Mouse (Mus musculus) 416B (cell line): ENCODE results near the gene Nfatc3.

ENCODE experiments used
- DNase-seq: peaks from one replicate; pipeline ENCODE4 v3.0.0; 2011; ENCODE audit warnings: low read depth

The Nfatc3 gene

DNA sequence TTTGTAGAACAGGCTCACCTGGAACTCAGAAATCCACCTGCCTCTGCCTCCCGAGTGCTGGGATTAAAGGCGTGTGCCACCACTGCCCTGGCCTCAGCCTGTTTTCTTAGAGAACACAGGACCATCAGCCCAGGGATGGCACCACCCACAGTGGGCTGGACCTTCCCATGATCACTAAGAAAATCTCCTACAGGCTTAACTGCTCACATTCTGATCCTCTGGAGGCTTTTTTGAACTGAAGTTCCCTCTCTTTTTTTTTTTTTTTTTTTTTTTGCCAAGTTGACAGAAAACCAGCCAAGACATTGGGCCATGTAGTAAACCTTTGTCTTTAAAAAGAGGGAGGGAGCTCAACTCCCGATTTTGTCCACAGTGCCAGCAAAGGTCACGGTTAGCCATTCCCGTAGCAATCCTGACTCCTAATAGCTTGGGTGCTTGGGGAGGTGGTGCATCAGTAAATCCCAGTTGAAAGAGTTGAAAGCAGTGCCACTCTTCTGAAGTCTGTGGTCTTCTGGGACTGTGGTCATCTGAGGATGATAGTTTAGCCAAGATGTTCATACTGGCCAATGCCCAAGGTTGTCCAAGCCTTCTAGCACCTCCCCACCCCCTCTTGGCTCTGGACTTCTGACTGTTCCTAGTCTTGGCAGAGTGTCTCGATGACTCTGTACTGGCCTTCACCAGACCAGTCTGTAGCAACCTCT lies 89.4 kb downstream of the Nfatc3 start:
- DNase-seq: no peak

DNA sequence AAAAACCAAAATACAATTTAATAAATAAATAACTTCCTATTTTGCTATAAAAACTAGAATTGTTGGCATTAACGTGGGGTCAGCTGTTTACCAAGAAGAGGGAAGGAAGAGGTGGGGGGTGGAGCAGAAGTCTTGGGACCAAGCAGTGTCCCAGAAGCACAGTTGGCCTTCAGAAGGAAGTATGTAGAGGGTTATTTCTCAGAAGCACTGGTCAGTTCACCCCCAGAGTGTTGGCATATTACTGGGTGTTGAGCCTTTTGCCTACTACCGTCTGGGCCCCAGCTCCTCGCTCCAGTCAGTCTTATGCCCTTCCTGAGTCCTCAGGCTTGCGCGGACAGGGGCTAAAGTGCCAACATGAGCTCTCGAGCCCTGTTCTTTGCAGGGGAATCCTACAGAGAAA lies 90.4 kb downstream of the Nfatc3 start:
- peak; percentile 29 for DNase-seq

DNA sequence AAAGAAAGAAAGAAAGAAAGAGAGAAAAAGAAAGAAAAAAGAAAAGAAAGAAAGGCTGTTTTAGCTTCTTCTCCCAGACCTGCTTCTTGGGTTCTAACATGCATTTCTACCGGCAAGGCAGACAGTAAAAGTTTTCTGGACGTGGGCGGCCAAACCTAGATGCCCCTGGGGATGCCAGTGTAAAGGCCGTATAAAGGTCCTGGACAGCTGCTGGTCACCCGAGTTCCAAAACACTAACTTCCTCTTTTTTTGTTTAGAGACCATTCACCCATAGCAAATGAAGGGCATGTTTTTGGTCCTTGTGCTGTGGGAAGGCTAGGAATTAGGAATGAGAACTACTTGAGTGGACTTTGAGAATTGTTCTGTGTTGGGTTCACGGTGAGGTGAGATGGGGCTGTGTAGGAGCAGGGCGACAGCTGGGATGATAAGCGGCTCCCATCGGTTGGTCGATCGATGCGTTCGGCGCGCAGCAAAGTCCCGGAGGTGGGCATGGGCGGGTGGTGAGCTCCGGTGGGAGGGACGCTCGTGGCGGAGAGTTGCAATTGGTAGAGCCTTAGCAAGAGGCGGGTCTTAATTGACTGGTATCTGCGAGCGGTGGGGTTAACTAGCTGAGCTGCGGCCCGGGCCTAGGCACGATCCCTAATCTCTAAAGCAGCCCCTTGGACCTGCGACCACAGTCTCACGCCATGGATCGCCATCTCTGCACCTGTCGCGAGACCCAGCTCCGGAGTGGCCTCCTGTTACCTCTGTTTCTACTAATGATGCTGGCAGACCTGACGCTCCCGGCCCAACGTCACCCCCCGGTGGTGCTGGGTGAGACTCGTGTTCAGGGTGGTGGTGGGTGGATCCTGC lies 91.4 kb downstream of the Nfatc3 start, which contains the start of gene Pla2g15:
TSS of gene Pla2g15 (plus strand) at position 599 of the 852 bp plus-strand sequence.
- DNase-seq: peak; percentile 97

DNA sequence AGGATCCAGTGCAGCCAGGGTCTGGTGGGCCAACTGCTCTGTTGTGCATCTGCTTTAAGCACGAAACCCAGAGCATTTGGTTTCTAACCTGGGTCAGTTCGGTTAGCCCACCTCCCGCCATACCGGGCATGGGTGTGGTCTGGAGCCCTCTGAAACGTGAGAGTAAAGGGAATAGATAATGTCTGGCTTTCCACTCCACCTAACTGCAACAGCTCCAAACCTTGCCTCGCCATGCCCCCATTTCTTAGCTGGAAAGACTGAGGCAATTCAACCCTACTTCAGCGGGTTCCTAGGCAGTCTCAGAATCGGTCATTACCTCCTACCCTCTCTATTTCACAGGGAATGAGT lies 92.0 kb downstream of the Nfatc3 start:
- DNase-seq: no peak

DNA sequence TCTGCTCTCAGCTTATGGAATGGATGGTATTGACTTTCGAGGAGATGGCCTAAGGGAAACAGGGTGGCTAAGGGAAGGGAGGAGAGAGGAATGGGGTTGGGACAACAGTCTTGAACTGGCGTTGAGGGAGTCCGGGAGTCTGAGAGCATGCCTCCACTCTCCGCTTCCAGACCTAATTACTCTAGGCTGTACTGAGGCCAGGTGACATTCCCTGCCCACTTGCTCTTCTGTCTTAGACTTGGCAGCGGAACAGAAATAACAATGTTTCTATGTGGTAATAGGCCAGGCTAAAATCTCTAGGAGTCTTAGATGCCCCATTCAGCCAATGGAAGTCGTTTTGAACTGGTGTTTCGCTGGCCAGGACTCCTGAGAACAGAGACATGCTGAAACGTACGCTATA lies 92.4 kb downstream of the Nfatc3 start:
- DNase-seq: peak; percentile 29

DNA sequence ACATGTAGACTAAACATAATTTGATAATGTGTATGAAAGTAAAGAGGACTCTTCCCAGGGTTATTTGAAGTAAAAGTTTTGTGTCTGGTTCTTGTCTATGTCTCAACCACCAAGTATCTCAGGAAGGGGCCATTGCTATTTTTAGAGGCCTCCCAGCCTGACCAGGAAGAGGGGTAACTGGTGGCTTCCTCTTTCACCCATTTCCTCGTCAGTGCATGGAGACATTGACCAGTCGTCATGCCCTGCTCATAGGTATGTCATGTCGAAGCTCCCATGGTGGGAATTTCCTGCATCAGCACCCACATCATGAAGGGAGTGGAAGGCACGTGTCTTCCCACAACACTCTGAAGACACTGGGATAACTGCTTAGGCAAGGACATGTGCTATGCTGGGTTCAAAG lies 94.2 kb downstream of the Nfatc3 start:
- peak; percentile 72 for DNase-seq

DNA sequence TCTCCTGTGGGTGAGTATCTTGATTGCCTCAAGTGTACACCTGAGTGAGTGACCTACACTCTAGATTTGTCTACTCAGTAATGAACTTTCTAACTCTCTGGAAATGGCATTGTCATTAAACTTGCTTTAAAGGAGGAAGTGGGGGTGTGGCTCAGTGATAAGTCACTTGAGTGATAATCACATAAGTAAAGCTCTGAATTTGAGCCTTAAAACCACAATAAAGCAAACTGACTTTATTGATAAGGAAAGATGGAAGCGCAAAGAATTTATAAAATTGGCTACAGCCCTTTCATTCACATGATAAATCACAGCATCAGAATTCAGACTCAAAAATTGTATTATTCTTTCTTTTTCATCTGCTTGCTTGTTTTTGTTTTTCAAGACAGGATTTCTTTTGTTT lies 98.8 kb downstream of the Nfatc3 start:
- peak; percentile 23 for DNase-seq

DNA sequence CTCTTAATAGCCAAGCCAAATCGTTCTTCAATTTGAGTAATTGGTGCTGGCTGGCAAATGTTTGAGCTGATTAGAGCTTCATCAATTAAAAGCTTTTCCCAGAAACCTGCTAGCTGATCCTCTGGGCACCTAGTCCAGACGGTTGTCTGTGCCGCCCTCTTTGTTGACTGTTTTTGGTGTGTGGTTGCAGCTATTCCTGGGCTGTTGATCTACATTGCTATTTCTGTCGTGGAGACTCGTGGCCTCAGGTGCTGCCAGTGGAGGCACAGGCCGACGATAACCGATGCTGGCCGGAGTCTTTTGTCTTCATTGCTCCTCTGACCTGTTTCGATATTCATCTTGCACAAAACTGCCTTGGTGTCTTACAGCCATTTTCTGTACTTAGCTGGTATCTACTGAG lies 99.7 kb downstream of the Nfatc3 start:
- no peak for DNase-seq

DNA sequence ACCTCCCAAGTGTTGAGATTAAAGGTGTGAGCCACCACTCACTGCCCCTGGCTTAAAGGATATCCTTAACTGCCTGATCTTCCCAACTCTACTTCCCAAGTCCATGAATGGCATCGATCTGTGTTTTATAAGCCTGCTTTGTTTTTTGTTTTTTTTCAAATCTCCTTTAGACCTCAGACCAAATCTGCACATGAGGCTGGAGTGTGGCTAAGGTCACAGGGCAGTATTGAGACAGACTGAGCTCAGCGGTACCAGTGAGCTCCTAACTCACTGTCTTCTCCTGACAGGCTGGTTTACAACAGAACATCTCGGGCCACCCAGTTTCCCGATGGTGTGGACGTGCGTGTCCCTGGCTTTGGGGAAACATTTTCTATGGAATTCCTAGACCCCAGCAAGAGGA lies 101.2 kb downstream of the Nfatc3 start:
- no peak for DNase-seq

DNA sequence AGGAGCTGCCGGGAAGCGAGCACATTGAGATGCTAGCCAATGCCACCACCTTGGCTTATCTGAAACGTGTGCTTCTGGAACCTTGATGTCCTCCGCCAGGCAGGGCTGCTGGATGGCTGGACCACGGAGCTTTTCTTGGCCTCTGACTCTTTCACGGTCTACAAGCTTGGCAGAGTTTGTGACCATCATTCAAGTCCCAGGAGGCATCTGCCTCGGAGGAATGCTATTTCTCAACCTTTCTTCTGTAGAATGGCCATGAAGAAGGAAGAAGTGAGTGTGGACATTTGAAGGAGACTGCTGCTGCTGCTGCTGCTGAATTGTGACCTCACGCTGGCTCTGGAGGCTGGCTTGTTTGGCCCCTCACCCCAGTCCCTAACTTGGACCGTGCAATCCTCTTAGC lies 104.6 kb downstream of the Nfatc3 start:
- DNase-seq: no peak

DNA sequence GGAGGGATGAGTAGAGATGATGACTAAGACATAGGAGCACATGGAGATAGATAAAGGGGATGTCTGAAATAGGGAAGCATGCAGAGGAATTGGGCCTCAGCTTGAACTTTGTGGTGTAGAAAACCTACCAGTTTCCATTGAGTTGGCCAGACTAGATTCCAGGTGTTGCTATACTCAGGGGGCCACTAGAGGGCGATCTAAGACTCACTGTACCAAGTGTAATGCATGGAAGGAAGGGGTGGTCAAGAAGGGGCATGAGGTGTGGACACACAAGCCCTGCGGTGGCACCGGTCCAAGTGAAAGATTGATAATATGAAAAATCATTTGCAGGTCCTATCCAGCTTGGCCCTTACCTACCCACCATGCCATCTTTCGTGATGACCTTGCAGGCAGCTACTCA lies 106.8 kb downstream of the Nfatc3 start:
- peak; percentile 82 for DNase-seq

DNA sequence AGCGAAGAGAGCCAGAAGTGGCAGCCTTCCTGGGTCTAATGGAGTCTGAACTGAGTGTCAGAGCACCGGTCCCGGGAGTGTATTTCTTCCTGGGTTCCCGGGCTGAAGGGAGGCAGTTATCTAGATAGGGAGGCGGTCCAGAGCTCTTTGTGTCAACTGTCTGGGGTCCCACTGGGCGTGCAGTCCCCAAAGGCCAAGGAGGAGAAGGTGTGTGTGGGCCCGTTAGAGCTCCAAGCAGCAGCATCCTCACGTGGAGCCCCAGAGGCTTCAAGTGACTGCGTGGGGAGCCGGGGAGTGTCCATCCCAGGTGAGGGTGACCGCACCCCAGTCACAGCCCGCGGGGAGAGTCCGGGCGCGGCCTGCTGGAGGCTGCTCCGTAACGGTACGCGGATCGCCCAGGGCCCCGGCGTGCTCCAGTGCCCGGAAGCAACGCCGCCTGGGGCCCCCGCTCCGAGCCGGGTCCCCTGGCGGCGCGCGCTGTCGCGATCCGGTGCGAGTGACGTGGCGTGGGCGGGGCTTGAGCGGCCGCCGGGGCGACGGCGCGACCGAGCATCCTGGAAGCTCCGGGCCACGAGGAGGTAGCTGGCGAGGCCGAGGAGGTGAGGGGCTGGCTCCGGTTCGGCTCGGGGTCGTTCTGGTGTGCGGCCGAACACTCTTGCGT lies 109.8 kb downstream of the Nfatc3 start, which contains the start of gene Slc7a6:
TSS of gene Slc7a6 (plus strand) at position 502 of the 661 bp plus-strand sequence.
- peak; percentile 76 for DNase-seq

DNA sequence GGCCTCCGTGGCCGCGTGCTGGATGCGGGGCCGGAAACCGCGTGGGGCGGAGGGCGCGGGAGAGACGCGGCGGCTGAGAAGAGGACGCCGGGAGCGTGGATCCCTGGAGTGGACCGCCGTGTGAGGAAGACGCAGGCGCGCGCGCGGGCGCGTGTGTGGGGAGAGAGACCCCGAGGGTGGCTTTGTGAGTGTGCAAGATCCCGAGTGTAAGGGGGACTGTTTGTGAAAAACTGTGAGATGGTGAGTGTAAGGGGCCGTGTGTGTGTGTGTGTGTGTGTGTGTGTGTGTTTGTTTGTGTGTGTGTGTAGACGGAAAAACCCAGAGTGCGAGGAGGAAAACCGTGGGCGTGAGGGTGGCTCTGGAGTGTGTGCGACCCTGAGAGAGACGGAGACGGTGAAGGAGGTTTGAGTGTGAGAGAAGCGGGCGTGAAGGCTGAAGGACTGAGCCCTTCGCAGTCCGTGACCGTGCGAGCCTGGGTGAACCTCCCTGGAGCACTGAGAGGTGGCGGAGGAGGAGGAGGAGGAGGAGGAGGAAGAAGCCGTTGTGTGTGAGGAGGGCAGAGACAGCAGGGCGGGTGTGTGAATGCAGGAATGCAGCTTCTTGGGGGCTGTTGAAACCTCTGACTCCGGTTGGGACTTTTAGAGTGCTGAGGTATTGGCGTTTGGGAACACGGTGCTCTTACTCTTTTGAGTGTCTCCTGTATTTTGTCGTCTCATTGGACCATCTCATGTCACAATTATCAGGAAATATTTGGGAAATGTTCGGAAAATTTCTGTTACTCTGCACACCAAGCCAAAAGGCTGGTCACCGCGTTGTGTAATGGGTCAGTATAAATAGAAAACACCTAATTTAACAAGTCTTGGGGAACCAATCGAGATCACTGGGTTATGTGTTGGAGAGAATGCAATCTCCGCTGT lies 110.6 kb downstream of the Nfatc3 start:
- DNase-seq: peak; percentile 68

DNA sequence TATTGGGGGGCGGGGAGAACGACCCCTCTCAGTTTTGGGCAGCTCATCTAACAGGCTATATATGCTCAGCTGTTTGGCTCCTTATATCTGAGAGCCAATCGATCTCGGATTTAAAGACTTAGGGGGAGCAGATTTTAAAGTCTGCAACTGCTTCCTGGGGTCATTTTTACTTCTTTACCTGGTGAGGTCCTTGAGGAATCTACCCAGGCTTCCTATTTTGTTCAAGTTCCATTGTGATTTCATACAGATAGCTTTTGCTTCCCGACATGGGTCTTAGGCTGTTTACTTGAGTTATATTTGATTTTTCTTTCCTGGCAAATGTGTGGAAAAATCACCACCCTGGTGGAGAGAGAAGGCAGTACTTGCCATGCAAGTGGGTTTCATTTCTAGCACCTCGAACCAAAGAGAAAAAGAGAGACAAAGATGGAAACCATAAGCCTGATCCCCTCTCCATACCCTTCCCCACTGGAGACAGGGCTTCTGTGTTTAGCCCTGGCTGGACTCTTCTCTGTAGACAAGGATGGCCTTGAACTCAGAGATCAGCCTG lies 111.4 kb downstream of the Nfatc3 start:
- DNase-seq: peak; percentile 34

DNA sequence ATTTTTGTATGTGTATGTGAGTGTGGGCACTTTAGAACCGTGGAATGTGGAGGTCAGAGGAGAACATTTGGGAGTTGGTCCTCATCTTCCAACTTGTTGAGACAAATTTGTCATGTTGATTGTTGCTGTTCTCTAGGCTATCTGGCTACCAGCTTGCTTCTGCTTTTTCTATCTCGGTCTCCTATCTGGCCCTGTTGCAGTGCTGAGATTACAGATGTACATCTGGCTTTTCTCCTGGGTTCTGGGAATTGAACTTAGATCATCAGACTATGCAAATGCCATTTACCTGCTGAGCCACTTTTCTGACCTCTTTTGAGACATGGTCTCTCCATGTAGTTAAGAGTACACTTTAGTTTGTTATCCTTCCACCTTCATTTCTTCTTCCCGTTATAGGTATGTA lies 114.9 kb downstream of the Nfatc3 start:
- DNase-seq: no peak

DNA sequence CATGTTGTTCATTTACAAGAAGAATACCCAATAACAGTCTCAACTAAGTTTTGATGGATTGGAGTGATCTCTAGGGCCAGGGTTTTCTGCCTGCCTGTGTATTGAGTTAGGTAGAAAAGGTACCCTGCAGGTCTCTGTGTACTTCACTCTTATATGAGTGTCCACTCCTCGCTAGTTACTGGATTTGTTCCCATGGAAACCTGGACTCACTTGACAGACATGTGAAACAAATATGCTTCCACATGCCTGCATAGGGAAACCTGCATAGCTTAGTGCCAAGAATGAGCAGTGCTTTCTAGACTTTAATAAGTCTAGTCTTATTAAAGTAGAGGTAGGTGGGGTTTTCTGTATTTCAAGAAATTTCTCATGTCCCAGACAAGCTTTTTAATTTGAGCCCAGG lies 118.3 kb downstream of the Nfatc3 start:
- no peak for DNase-seq

DNA sequence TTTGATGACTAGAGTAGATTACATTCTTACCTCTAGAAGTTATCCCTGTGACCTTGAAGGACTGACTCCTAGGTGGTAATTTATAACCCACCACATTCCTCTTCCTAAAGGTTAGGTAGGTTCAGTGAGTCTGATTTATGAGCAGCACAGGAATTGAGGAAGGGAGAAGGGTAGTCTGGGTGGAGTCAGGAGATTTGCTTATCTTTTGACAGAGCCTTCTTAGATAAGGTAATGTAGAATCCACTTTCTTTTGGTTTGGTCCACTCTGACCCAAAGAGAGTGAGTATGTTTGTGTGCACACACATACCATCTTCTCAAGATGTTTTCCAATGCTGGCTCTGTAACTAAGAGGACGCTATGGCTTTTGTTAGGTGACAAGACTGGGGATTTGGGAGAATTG lies 119.0 kb downstream of the Nfatc3 start:
- DNase-seq: no peak

DNA sequence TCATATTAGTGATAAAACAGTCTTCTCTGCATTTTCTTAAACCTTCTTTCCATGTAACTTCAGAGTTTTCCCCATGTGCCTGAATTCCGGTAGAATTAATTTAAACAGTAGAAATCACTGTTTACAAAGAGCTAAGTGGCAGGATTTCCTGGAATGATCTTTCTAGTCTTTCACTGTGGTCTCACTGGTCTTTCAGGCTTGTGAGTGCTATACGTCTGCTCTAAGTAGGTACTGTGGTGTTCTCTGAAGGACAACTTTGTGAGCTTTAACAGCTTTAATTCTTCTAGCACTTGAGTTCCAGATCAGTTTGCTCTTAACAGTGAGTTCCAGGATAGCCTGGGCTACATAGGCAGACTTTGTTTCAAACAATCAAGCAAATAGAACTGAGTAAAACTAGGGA lies 119.8 kb downstream of the Nfatc3 start:
- no peak for DNase-seq
